Mouse (Mus musculus) embryonic facial prominence, embryonic 12.5 days (tissue): ENCODE data around the gene 4930522H14Rik. TPM values are rescaled to one million over a fixed set of nuclear protein-coding genes. Genes with fewer than 3 reads are reported as not detected.

Experiments used
- ATAC-seq: fragments of 200-750 bp; cut with Nextera tagmentation; 2 replicates; pipeline ENCODE4 v1.8.0; 2017; ENCODE audit not compliant: insufficient number of reproducible peaks, insufficient read depth, low FRiP score, low TSS enrichment
- H3K27ac ChIP-seq: fragments of 300-500 bp; sonication (generic); 2 replicates; pipeline ENCODE4 v1.5.1; 2016; ENCODE audit warnings: mild to moderate bottlenecking
- H3K27me3 ChIP-seq: fragments of 300-500 bp; sonication (generic); 2 replicates; pipeline ENCODE4 v1.6.1; 2016; ENCODE audit warnings: mild to moderate bottlenecking, moderate library complexity
- H3K36me3 ChIP-seq: fragments of 300-500 bp; sonication (generic); 2 replicates; pipeline ENCODE4 v1.6.1; 2016; ENCODE audit warnings: mild to moderate bottlenecking
- H3K4me1 ChIP-seq: fragments of 300-500 bp; sonication (generic); 2 replicates; pipeline ENCODE4 v1.6.1; 2016
- H3K4me2 ChIP-seq: fragments of 300-500 bp; sonication (generic); replicated peaks from 2 replicates; pipeline ENCODE4 v1.6.1; 2016; ENCODE audit warnings: mild to moderate bottlenecking, moderate library complexity
- H3K4me3 ChIP-seq: fragments of 300-500 bp; sonication (generic); 2 replicates; pipeline ENCODE4 v1.5.1; 2016; ENCODE audit warnings: mild to moderate bottlenecking
- H3K9ac ChIP-seq: fragments of 300-500 bp; sonication (generic); 2 replicates; pipeline ENCODE4 v1.6.1; 2016; ENCODE audit warnings: mild to moderate bottlenecking, moderate library complexity
- H3K9me3 ChIP-seq: fragments of 300-500 bp; sonication (generic); 2 replicates; pipeline ENCODE4 v1.6.1; 2016; ENCODE audit warnings: mild to moderate bottlenecking, moderate library complexity
- WGBS: fragments of 180-500 bp; shearing (Covaris S2); methylation state at CpG from one replicate; pipeline ENCODE4 v1.1.7; 2016; 5-methylcytosine and 5-hydroxymethylcytosine counted together
- polyA plus RNA-seq: library from polyadenylated mRNA; unstranded; fragments of >200 nt; fragmentation: Nextera tagmentation; extraction: Ambion mirVana; gene quantifications from 2 replicates; pipeline ENCODE4 v1.2.1, GENCODE M21; 2016

4930522H14Rik gene
- polyA plus RNA-seq, 1 experiment from 2014 or later, result not detected

GRCm38 (mm10) chr4:109475078-109475477 lies 56.0 kb downstream of the 4930522H14Rik start:
- Histone ChIP-seq H3K4me3 (peak overlapping the region; percentile 89), H3K9ac (peak overlapping the region; percentile 97; the same call in 1 of the 2 replicates), H3K27ac (no peak overlapping the region), H3K36me3 (peaks cover 7% of the 10 kb centered on the region), H3K9me3 (no peaks in the 10 kb centered on the region), H3K27me3 (no peaks in the 10 kb centered on the region), H3K4me2 (peak overlapping the region; percentile 53), H3K4me1 (peaks cover 7% of the 10 kb centered on the region; the same call in 1 of the 2 replicates)
- no peak for ATAC-seq
- WGBS, result 44% methylated on average over 2 of the region's 2 CpGs

- 89% methylated on average over 3 of the region's 3 CpGs for whole genome bisulfite sequencing
- Histone ChIP-seq H3K4me1 (peaks cover 7% of the 10 kb centered on the region; the same call in 1 of the 2 replicates), H3K9ac (no peak overlapping the region), H3K4me3 (no peak overlapping the region), H3K27me3 (no peaks in the 10 kb centered on the region), H3K27ac (no peak overlapping the region), H3K4me2 (no peak overlapping the region), H3K9me3 (no peaks in the 10 kb centered on the region), H3K36me3 (peaks cover 7% of the 10 kb centered on the region)
- ATAC-seq, result no peak
These were observed 58.5 kb downstream of the 4930522H14Rik start for GRCm38 (mm10) chr4:109472566-109472965.

- H3K9ac ChIP-seq, result no peak overlapping the region
- peaks cover 7% of the 10 kb centered on the region; the same call in 1 of the 2 replicates for H3K4me1 ChIP-seq
- peaks cover 7% of the 10 kb centered on the region for H3K36me3 ChIP-seq
- H3K4me2 ChIP-seq, result no peak overlapping the region
- H3K4me3 ChIP-seq, result no peak overlapping the region
- no peaks in the 10 kb centered on the region for H3K27me3 ChIP-seq
- H3K27ac ChIP-seq, result no peak overlapping the region
- no peak for ATAC-seq
- no peaks in the 10 kb centered on the region for H3K9me3 ChIP-seq
These were observed 59.5 kb downstream of the 4930522H14Rik start for GRCm38 (mm10) chr4:109471606-109472005.

GRCm38 (mm10) chr4:109467687-109468086 lies 63.4 kb downstream of the 4930522H14Rik start:
- Histone ChIP-seq H3K4me1 (no peaks in the 10 kb centered on the region), H3K27me3 (no peaks in the 10 kb centered on the region), H3K4me2 (no peak overlapping the region), H3K9me3 (no peaks in the 10 kb centered on the region), H3K27ac (no peak overlapping the region), H3K36me3 (peaks cover 5% of the 10 kb centered on the region), H3K9ac (no peak overlapping the region), H3K4me3 (no peak overlapping the region)
- no peak for ATAC-seq

GRCm38 (mm10) chr4:109463892-109464291 lies 67.2 kb downstream of the 4930522H14Rik start:
- H3K27me3 ChIP-seq, result no peaks in the 10 kb centered on the region
- no peak for ATAC-seq
- peaks cover 12% of the 10 kb centered on the region; the same call in 1 of the 2 replicates for H3K4me1 ChIP-seq
- H3K36me3 ChIP-seq, result no peaks in the 10 kb centered on the region
- H3K9ac ChIP-seq, result no peak overlapping the region
- no peak overlapping the region for H3K4me2 ChIP-seq
- no peaks in the 10 kb centered on the region for H3K9me3 ChIP-seq
- H3K4me3 ChIP-seq, result no peak overlapping the region
- no peak overlapping the region for H3K27ac ChIP-seq

GRCm38 (mm10) chr4:109460421-109461179 lies 70.5 kb downstream of the 4930522H14Rik start:
- H3K27ac ChIP-seq, result peak overlapping the region; percentile 69; the same call in 1 of the 2 replicates
- H3K27me3 ChIP-seq, result no peaks in the 10 kb centered on the region
- H3K4me2 ChIP-seq, result no peak overlapping the region
- H3K4me3 ChIP-seq, result no peak overlapping the region
- no peak overlapping the region for H3K9ac ChIP-seq
- peaks cover 12% of the 10 kb centered on the region; the same call in 1 of the 2 replicates for H3K4me1 ChIP-seq
- 47% methylated on average over 3 of the region's 3 CpGs for WGBS
- ATAC-seq, result peak; percentile 72; the same call in 1 of the 2 replicates
- no peaks in the 10 kb centered on the region for H3K9me3 ChIP-seq
- H3K36me3 ChIP-seq, result 0 out of 2 replicates have a peak, but pooled peaks cover 2% of the 10 kb centered on the region

- H3K4me2 ChIP-seq, result no peak overlapping the region
- ATAC-seq, result no peak
- WGBS, result 89% methylated on average over 6 of the region's 6 CpGs
- H3K4me1 ChIP-seq, result peaks cover 12% of the 10 kb centered on the region; the same call in 1 of the 2 replicates
- no peak overlapping the region for H3K27ac ChIP-seq
- peaks cover 9% of the 10 kb centered on the region; the same call in 1 of the 2 replicates for H3K36me3 ChIP-seq
- H3K9me3 ChIP-seq, result no peaks in the 10 kb centered on the region
- H3K9ac ChIP-seq, result no peak overlapping the region
- H3K27me3 ChIP-seq, result no peaks in the 10 kb centered on the region
- no peak overlapping the region for H3K4me3 ChIP-seq
These were observed 74.3 kb downstream of the 4930522H14Rik start for GRCm38 (mm10) chr4:109456821-109457220.

Other genes starting within 250 kb of the 4930522H14Rik start
- gene Ttc39a, start 124.7 kb downstream of the 4930522H14Rik start, polyA plus RNA-seq, result 3.6 and 4.2 TPM in 2 replicates
- 50.0 and 52.4 TPM in 2 replicates for gene Rnf11, start 46.6 kb downstream of the 4930522H14Rik start, polyA plus RNA-seq
- gene Cdkn2c, start 135.9 kb upstream of the 4930522H14Rik start, polyA plus RNA-seq, result 7.4 and 9.8 TPM in 2 replicates
- gene Faf1, start 145.3 kb upstream of the 4930522H14Rik start, polyA plus RNA-seq, result 34.1 and 36.4 TPM in 2 replicates